Mouse (Mus musculus) testis, adult 2 months (tissue): Measurements from ENCODE around the gene Htra3. TPM values are rescaled to one million over a fixed set of nuclear protein-coding genes. Genes with fewer than 3 reads are reported as not detected.

Source experiments
- H3K27ac ChIP-seq: fragments of 200-500 bp; 2 replicates; pipeline ENCODE4 v1.5.1; 2012; ENCODE audit warnings: low read depth, low read length; ENCODE audit not compliant: control insufficient read depth, insufficient read depth
- H3K27me3 ChIP-seq: fragments of 200-500 bp; 2 replicates; pipeline ENCODE4 v1.6.1; 2012; ENCODE audit warnings: mild to moderate bottlenecking, low read length, moderate library complexity; ENCODE audit not compliant: control insufficient read depth, insufficient read depth
- H3K36me3 ChIP-seq: fragments of 200-500 bp; 2 replicates; pipeline ENCODE4 v1.6.1; 2012; ENCODE audit warnings: mild to moderate bottlenecking, low read length; ENCODE audit not compliant: control insufficient read depth, insufficient read depth
- H3K4me1 ChIP-seq: fragments of 200-500 bp; 2 replicates; pipeline ENCODE4 v1.6.1; 2012; ENCODE audit warnings: low read length; ENCODE audit not compliant: control insufficient read depth, insufficient read depth
- H3K4me3 ChIP-seq: fragments of 200-500 bp; 2 replicates; pipeline ENCODE4 v1.5.1; 2012; ENCODE audit warnings: low read depth, mild to moderate bottlenecking, low read length, moderate library complexity, mixed read lengths; ENCODE audit not compliant: control insufficient read depth
- CTCF ChIP-seq: fragments of 200-500 bp; IDR thresholded peaks from 2 replicates; pipeline ENCODE4 v1.5.1; 2012; ENCODE audit warnings: low read depth, mild to moderate bottlenecking, inconsistent platforms, low read length, moderate library complexity; ENCODE audit not compliant: control insufficient read depth, insufficient read depth, insufficient replicate concordance
- POLR2A ChIP-seq: fragments of 200-500 bp; IDR thresholded peaks from 2 replicates; pipeline ENCODE4 v1.6.1; 2012; ENCODE audit warnings: low read depth, mild to moderate bottlenecking, inconsistent platforms, low read length, moderate library complexity; ENCODE audit not compliant: control insufficient read depth
- polyA plus RNA-seq: library from polyadenylated mRNA; depleted of rRNA; stranded (reverse); fragments of >200 nt; gene quantifications from 2 replicates; pipeline ENCODE4 v1.2.3, GENCODE M21; 2012

Htra3 gene
- polyA plus RNA-seq, 1 experiment, result 15.0 TPM

DNA sequence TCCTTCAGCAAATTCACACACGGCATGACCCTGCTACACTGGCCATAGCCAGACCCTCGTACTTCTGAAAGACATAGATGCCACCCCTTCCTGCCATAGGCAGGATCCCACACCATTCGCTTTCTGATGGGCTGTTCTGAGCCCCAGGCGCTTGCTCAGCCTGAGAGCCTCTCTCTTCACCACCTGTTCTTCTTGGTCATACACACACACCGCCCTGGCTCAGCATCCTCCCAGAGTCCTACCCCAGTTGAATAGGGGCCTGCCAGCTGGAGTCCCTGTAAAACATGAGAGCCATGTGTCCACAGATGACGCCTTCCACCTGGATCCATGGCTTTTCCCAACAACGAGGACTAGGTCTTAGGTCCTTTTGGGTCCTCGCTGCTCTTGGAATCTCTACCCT lies 66.9 kb downstream of the Htra3 start:
- TF ChIP-seq CTCF (no peak), POLR2A (no peak)
- no peaks in the 10 kb centered on the region for H3K4me1 ChIP-seq
- H3K36me3 ChIP-seq, result peaks cover 2% of the 10 kb centered on the region
- H3K4me3 ChIP-seq, result no peak overlapping the region
- H3K27ac ChIP-seq, result no peak overlapping the region
- H3K27me3 ChIP-seq, result no peaks in the 10 kb centered on the region

GRCm38 (mm10) chr5:35611900-35612299 lies 67.7 kb downstream of the Htra3 start:
- H3K4me1 ChIP-seq, result no peaks in the 10 kb centered on the region
- H3K27ac ChIP-seq, result no peak overlapping the region
- peaks cover 2% of the 10 kb centered on the region for H3K36me3 ChIP-seq
- no peak overlapping the region for H3K4me3 ChIP-seq
- TF ChIP-seq POLR2A (no peak), CTCF (no peak)
- no peaks in the 10 kb centered on the region for H3K27me3 ChIP-seq

DNA sequence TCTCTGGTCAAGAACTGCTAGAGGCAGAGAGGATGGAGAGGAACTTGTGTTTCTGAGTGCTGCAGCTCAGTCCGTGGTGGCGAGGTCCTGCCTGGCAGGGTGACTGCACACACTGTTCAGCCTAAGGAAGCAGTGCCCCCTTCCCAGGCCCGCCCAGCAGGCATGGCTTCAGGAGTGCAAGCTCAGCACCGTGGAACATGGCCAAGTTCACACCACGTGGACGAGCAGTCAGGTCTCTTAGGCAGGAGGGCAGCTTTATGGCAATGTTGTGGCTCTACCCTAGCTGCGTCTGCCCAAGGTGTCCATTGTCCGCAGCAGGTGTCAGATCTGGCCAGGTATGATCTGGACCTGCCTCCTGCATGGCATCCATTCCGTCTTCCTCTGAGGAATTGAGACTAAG lies 68.4 kb downstream of the Htra3 start:
- TF ChIP-seq CTCF (no peak), POLR2A (no peak; the same call in 1 of the 2 replicates)
- H3K4me1 ChIP-seq, result no peaks in the 10 kb centered on the region
- peak overlapping the region; percentile 82 for H3K4me3 ChIP-seq
- no peak overlapping the region for H3K27ac ChIP-seq
- peaks cover 2% of the 10 kb centered on the region for H3K36me3 ChIP-seq
- no peaks in the 10 kb centered on the region for H3K27me3 ChIP-seq

DNA sequence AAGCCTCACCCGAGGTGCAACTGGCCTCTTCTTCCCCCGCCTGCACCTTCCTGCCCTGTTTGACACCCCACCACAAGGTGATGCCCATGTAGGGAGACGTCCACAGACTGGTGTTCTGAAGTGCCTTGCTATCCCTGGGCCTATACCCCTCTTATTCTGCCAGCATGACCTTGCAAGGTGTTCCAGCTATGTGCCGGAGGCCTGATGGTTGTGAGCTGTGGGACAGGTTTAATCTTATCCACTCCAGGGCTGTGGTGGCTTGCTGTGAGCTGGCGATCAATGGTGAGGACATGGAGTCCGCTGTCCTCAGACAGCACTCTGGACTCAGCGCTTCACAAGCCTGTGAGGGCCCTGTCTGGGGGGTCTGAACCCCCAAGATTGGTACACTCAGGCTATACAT lies 69.2 kb downstream of the Htra3 start:
- no peaks in the 10 kb centered on the region for H3K4me1 ChIP-seq
- H3K4me3 ChIP-seq, result peak overlapping the region; percentile 82
- TF ChIP-seq CTCF, result no peak
- no peak for TF ChIP-seq POLR2A
- H3K27ac ChIP-seq, result no peak overlapping the region
- peaks cover 2% of the 10 kb centered on the region for H3K36me3 ChIP-seq
- H3K27me3 ChIP-seq, result no peaks in the 10 kb centered on the region

GRCm38 (mm10) chr5:35609971-35610370 lies 69.6 kb downstream of the Htra3 start:
- Histone ChIP-seq H3K27ac (0 out of 2 replicates have a peak overlapping the region, but pooled peaks have one; percentile 15), H3K4me1 (no peaks in the 10 kb centered on the region), H3K36me3 (peaks cover 2% of the 10 kb centered on the region), H3K4me3 (peak overlapping the region; percentile 82), H3K27me3 (no peaks in the 10 kb centered on the region)
- TF ChIP-seq CTCF (no peak), POLR2A (no peak)

DNA sequence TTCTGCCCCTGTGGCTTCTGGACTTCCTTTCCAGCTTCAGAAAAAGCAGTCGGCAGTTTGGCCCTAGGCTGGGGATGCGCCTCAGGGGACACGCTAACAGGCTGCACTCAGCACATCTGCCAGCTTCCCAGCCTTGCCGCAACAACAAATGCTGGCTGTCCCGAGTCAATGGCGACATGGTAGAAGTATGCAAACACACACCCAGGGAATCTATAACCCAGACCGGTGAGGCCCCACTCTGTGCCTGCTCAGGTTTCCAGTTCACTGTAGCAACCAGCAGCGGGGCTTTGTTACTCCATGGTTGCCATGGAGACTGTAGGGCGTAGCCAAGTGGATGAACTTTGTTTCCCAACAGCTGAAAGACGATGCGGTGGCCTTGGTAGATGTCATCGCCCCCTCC lies 70.2 kb downstream of the Htra3 start:
- Histone ChIP-seq H3K4me1 (no peaks in the 10 kb centered on the region), H3K4me3 (peak overlapping the region; percentile 82), H3K36me3 (peaks cover 2% of the 10 kb centered on the region), H3K27me3 (no peaks in the 10 kb centered on the region), H3K27ac (peak overlapping the region; percentile 61)
- TF ChIP-seq POLR2A (peak; percentile 21; the same call in 1 of the 2 replicates), CTCF (no peak)

GRCm38 (mm10) chr5:35608559-35608958 lies 71.0 kb downstream of the Htra3 start:
- H3K4me1 ChIP-seq, result no peaks in the 10 kb centered on the region
- H3K4me3 ChIP-seq, result peak overlapping the region; percentile 82
- H3K27ac ChIP-seq, result no peak overlapping the region
- TF ChIP-seq POLR2A (no peak), CTCF (no peak)
- H3K36me3 ChIP-seq, result peaks cover 2% of the 10 kb centered on the region
- no peaks in the 10 kb centered on the region for H3K27me3 ChIP-seq

GRCm38 (mm10) chr5:35607784-35608183 lies 71.8 kb downstream of the Htra3 start:
- Histone ChIP-seq H3K27ac (no peak overlapping the region), H3K4me1 (no peaks in the 10 kb centered on the region), H3K27me3 (no peaks in the 10 kb centered on the region), H3K4me3 (peak overlapping the region; percentile 16; the same call in 1 of the 2 replicates), H3K36me3 (peaks cover 2% of the 10 kb centered on the region)
- no peak for TF ChIP-seq POLR2A
- TF ChIP-seq CTCF, result no peak
